Mouse (Mus musculus) kidney, postnatal 0 days (tissue): ENCODE measurements around the gene Mta2. TPM values are rescaled to one million over a fixed set of nuclear protein-coding genes. Genes with fewer than 3 reads are reported as not detected.

ENCODE experiments used
- ATAC-seq: fragments of 200-750 bp; cut with Nextera tagmentation; replicated peaks from 2 replicates; pipeline ENCODE4 v1.8.0; 2017; ENCODE audit warnings: low read depth, moderate number of reproducible peaks, moderate TSS enrichment, moderate library complexity; ENCODE audit not compliant: low FRiP score
- DNase-seq: peaks from one replicate; pipeline ENCODE4 v3.0.0-alpha.2; 2016; ENCODE audit warnings: low spot score
- H3K27ac ChIP-seq: fragments of 300-500 bp; sonication (generic); 2 replicates; pipeline ENCODE4 v1.5.1; 2014; ENCODE audit warnings: mild to moderate bottlenecking
- H3K27me3 ChIP-seq: fragments of 300-500 bp; sonication (generic); 2 replicates; pipeline ENCODE4 v1.6.1; 2014; ENCODE audit warnings: low read length, mixed read lengths; ENCODE audit not compliant: insufficient read depth
- H3K36me3 ChIP-seq: fragments of 300-500 bp; sonication (generic); 2 replicates; pipeline ENCODE4 v1.6.1; 2014; ENCODE audit warnings: low read length, mixed read lengths; ENCODE audit not compliant: insufficient read depth
- H3K4me1 ChIP-seq: fragments of 300-500 bp; sonication (generic); replicated peaks from 2 replicates; pipeline ENCODE4 v1.6.1; 2014; ENCODE audit warnings: antibody characterized with exemption, low read length, mixed read lengths; ENCODE audit not compliant: insufficient read depth
- H3K4me2 ChIP-seq: fragments of 300-500 bp; sonication (generic); 2 replicates; pipeline ENCODE4 v1.6.1; 2014; ENCODE audit warnings: mild to moderate bottlenecking, low read length, moderate library complexity, mixed read lengths
- H3K4me3 ChIP-seq: fragments of 300-500 bp; sonication (generic); replicated peaks from 2 replicates; pipeline ENCODE4 v1.5.1; 2014; ENCODE audit warnings: low read depth, low read length
- H3K9ac ChIP-seq: fragments of 300-500 bp; sonication (generic); 2 replicates; pipeline ENCODE4 v1.6.1; 2014; ENCODE audit warnings: low read depth, low read length
- H3K9me3 ChIP-seq: fragments of 300-500 bp; sonication (generic); replicated peaks from 2 replicates; pipeline ENCODE4 v1.6.1; 2016; ENCODE audit warnings: low read length, inconsistent platforms, mixed read lengths
- CTCF ChIP-seq: IDR thresholded peaks from 2 replicates; pipeline ENCODE4 v1.5.1; 2016; ENCODE audit warnings: antibody characterized with exemption, low read depth, mild to moderate bottlenecking, moderate library complexity
- WGBS: fragments of 180-500 bp; shearing (Covaris S2); extraction: QIAGEN DNeasy Blood & Tissue Kit; methylation state at CpG from one replicate; pipeline ENCODE4 v1.1.7; 2014; 5-methylcytosine and 5-hydroxymethylcytosine counted together
- polyA plus RNA-seq: library from polyadenylated mRNA; unstranded; fragments of >200 nt; fragmentation: Nextera tagmentation; extraction: Ambion mirVana; gene quantifications from 2 replicates; pipeline ENCODE4 v1.2.1, GENCODE M21; 2015

The Mta2 gene
- polyA plus RNA-seq, 1 experiment from 2014 or later, result 103 TPM

GRCm38 (mm10) chr19:8926766-8927165 is 14.9 kb upstream of the Mta2 start:
- Histone ChIP-seq H3K9ac (no peak overlapping the region), H3K27me3 (no peaks in the 10 kb centered on the region), H3K4me1 (peaks cover 7% of the 10 kb centered on the region; the same call in 1 of the 2 replicates), H3K4me2 (no peak overlapping the region), H3K9me3 (no peaks in the 10 kb centered on the region), H3K36me3 (peaks cover 13% of the 10 kb centered on the region), H3K4me3 (no peak overlapping the region), H3K27ac (no peak overlapping the region)
- ATAC-seq, result no peak
- TF ChIP-seq CTCF, result no peak
- DNase-seq, result no peak
- 68% methylated on average over 2 of the region's 2 CpGs for WGBS

DNA sequence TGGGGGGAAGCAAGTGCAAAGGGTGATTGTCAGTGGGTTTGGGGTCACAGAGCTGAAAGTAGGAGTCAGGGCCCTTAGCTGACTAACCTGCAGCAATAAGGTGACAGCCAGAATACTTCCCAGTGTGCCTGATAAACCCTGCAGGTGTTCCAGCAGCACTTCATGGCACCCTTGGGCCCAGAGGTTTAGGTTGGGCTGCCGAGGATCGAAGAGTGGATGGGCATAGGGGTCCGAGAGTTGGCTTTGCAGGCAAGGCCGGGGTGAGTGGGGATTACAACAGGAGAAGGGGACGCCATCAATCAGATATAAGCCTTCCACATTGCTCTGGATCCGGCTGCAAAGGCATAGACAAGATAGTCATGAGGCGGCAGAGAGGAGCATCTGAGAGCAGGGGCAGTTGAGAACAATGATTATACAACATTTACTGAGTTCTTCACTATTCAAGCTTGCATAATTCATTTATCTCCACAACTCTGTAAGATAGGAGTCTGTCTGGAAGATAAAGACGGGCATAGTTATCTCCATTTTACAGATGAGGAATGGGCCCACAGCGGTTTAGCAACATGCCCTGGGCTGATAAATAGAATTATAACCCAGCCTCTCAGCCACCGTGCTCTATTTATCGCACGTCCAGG is 13.7 kb upstream of the Mta2 start:
- WGBS, result 89% methylated on average over 12 of the region's 12 CpGs
- H3K9ac ChIP-seq, result no peak overlapping the region
- H3K27ac ChIP-seq, result no peak overlapping the region
- TF ChIP-seq CTCF, result no peak
- peaks cover 5% of the 10 kb centered on the region; the same call in 1 of the 2 replicates for H3K4me1 ChIP-seq
- ATAC-seq (no peak), DNase-seq (no peak)
- no peaks in the 10 kb centered on the region for H3K27me3 ChIP-seq
- no peak overlapping the region for H3K4me3 ChIP-seq
- H3K9me3 ChIP-seq, result no peaks in the 10 kb centered on the region
- no peak overlapping the region for H3K4me2 ChIP-seq
- H3K36me3 ChIP-seq, result peaks cover 10% of the 10 kb centered on the region

DNA sequence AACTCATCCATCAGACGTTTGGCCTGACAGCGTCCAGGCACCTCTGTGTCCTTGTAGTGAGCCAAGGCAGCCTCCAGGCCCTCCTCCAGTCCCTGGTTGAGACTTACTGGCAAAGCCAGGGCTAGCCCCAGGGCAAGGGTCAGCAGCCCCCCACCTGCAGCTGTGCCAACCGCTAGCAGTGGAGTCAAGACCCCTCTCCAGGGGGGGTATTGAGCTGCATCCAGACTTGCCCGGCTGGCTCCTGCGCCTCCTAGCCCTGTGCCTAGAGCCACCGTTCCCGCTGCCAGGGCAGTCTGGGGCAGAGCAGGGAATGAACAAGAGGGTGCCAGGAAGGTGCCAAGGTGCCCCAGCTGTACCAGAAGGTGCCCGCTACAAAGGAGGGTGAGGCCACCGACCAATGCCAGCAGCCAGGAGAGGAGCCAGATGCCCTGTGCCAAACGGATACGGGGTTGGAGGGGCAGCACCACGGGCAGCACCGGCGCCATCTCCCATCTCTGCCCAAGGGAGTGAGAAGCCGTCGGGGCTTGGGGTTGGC is 12.9 kb upstream of the Mta2 start:
- Histone ChIP-seq H3K27me3 (no peaks in the 10 kb centered on the region), H3K4me2 (peak overlapping the region; percentile 84), H3K9me3 (no peaks in the 10 kb centered on the region), H3K27ac (peak overlapping the region; percentile 95), H3K4me3 (peak overlapping the region; percentile 89), H3K36me3 (peaks cover 18% of the 10 kb centered on the region), H3K9ac (peak overlapping the region; percentile 86), H3K4me1 (peaks cover 5% of the 10 kb centered on the region; the same call in 1 of the 2 replicates)
- ATAC-seq (no peak), DNase-seq (no peak)
- WGBS, result 23% methylated on average over 16 of the region's 16 CpGs
- TF ChIP-seq CTCF, result no peak

- WGBS, result under 1% methylated on average over 67 of the region's 74 CpGs
- Histone ChIP-seq H3K4me2 (peak within 1 kb of the TSS; percentile 84), H3K9me3 (no peaks in the 10 kb centered on the region), H3K4me3 (peak within 1 kb of the TSS; percentile 89), H3K4me1 (peaks cover 5% of the 10 kb centered on the region; the same call in 1 of the 2 replicates), H3K9ac (peak within 1 kb of the TSS; percentile 86), H3K27me3 (no peaks in the 10 kb centered on the region), H3K27ac (peak within 1 kb of the TSS; percentile 95), H3K36me3 (peaks cover 23% of the 10 kb centered on the region)
- ATAC-seq (peak; percentile 81), DNase-seq (peak; percentile 89)
- peak; percentile 44 for TF ChIP-seq CTCF
Measured at GRCm38 (mm10) chr19:8929224-8930088, 12.2 kb upstream of the Mta2 start, which contains the start of the genes Rom1 and Eml3. Gene Rom1, minus strand, starts transcription at chr19:8929356. Gene Eml3, plus strand, starts transcription at chr19:8929552.

GRCm38 (mm10) chr19:8930117-8930516 is 11.6 kb upstream of the Mta2 start:
- 4% methylated on average over 11 of the region's 11 CpGs for WGBS

GRCm38 (mm10) chr19:8930771-8931170 is 10.9 kb upstream of the Mta2 start:
- peak overlapping the region; percentile 86 for H3K9ac ChIP-seq
- no peak for TF ChIP-seq CTCF
- H3K9me3 ChIP-seq, result no peaks in the 10 kb centered on the region
- DNase-seq (no peak), ATAC-seq (no peak)
- H3K27me3 ChIP-seq, result no peaks in the 10 kb centered on the region
- H3K4me3 ChIP-seq, result peak overlapping the region; percentile 89
- peaks cover 5% of the 10 kb centered on the region; the same call in 1 of the 2 replicates for H3K4me1 ChIP-seq
- peaks cover 25% of the 10 kb centered on the region for H3K36me3 ChIP-seq
- H3K4me2 ChIP-seq, result peak overlapping the region; percentile 84
- WGBS, result 84% methylated on average over 7 of the region's 7 CpGs
- no peak overlapping the region for H3K27ac ChIP-seq

More at GRCm38 (mm10) chr19:8930117-8930516, 11.6 kb upstream of the Mta2 start:
- Histone ChIP-seq H3K4me3 (peak overlapping the region; percentile 89), H3K27me3 (no peaks in the 10 kb centered on the region), H3K9me3 (no peaks in the 10 kb centered on the region), H3K4me2 (peak overlapping the region; percentile 84), H3K36me3 (peaks cover 25% of the 10 kb centered on the region), H3K9ac (peak overlapping the region; percentile 86), H3K27ac (peak overlapping the region; percentile 95), H3K4me1 (peaks cover 5% of the 10 kb centered on the region; the same call in 1 of the 2 replicates)
- no peak for DNase-seq
- peak; percentile 29 for ATAC-seq
- TF ChIP-seq CTCF, result no peak
